Mouse (Mus musculus): ENCODE data around the gene Gldn.
A peak's percentile ranks its signal among the peaks of the same experiment; 100 is the strongest.

The Gldn gene

GRCm38 (mm10) chr9:54286331-54286987 is at the start of gene Gldn:
Gene Gldn, plus strand, starts transcription at chr9:54286486.
- peak; percentile 11 for DNase-seq (ENCODE audit: extremely low read depth, insufficient read length, low spot score)

GRCm38 (mm10) chr9:54244869-54245665 is 41.2 kb upstream of the Gldn start:
- DNase-seq (ENCODE audit: extremely low read depth, insufficient read length, low spot score), result no peak

- DNase-seq (ENCODE audit: extremely low read depth, insufficient read length, low spot score), result no peak
Measured at GRCm38 (mm10) chr9:54264754-54265153, 21.5 kb upstream of the Gldn start.

GRCm38 (mm10) chr9:54268010-54268409 is 18.3 kb upstream of the Gldn start, which contains the start of gene Cyp19a1:
Gene Cyp19a1, minus strand, starts transcription at chr9:54268110.
- DNase-seq (ENCODE audit: extremely low read depth, insufficient read length, low spot score), result no peak

- no peak for DNase-seq (ENCODE audit: extremely low read depth, insufficient read length, low spot score)
Measured at GRCm38 (mm10) chr9:54269987-54270386, 16.3 kb upstream of the Gldn start.

- no peak for DNase-seq (ENCODE audit: extremely low read depth, insufficient read length, low spot score)
Measured at GRCm38 (mm10) chr9:54270889-54271288, 15.4 kb upstream of the Gldn start.

- no peak for DNase-seq (ENCODE audit: extremely low read depth, insufficient read length, low spot score)
Measured at GRCm38 (mm10) chr9:54275283-54275682, 11.0 kb upstream of the Gldn start.

GRCm38 (mm10) chr9:54279046-54279589 is 7.2 kb upstream of the Gldn start:
- DNase-seq (ENCODE audit: extremely low read depth, insufficient read length, low spot score), result no peak

GRCm38 (mm10) chr9:54287804-54288203 is 1.5 kb downstream of the Gldn start:
- no peak for DNase-seq (ENCODE audit: extremely low read depth, insufficient read length, low spot score)

- DNase-seq (ENCODE audit: extremely low read depth, insufficient read length, low spot score), result no peak
Measured at GRCm38 (mm10) chr9:54299389-54299788, 13.1 kb downstream of the Gldn start.

GRCm38 (mm10) chr9:54299792-54300191 is 13.5 kb downstream of the Gldn start:
- DNase-seq (ENCODE audit: extremely low read depth, insufficient read length, low spot score), result no peak

GRCm38 (mm10) chr9:54301255-54301654 is 15.0 kb downstream of the Gldn start:
- DNase-seq (ENCODE audit: extremely low read depth, insufficient read length, low spot score), result no peak

GRCm38 (mm10) chr9:54308209-54308608 is 21.9 kb downstream of the Gldn start:
- no peak for DNase-seq (ENCODE audit: extremely low read depth, insufficient read length, low spot score)

GRCm38 (mm10) chr9:54308751-54309358 is 22.6 kb downstream of the Gldn start:
- no peak for DNase-seq (ENCODE audit: extremely low read depth, insufficient read length, low spot score)

- no peak for DNase-seq (ENCODE audit: extremely low read depth, insufficient read length, low spot score)
Measured at GRCm38 (mm10) chr9:54316363-54316762, 30.1 kb downstream of the Gldn start.

- DNase-seq (ENCODE audit: extremely low read depth, insufficient read length, low spot score), result no peak
Measured at GRCm38 (mm10) chr9:54323456-54323855, 37.2 kb downstream of the Gldn start.

GRCm38 (mm10) chr9:54329201-54329600 is 42.9 kb downstream of the Gldn start:
- DNase-seq (ENCODE audit: extremely low read depth, insufficient read length, low spot score), result no peak

- DNase-seq (ENCODE audit: extremely low read depth, insufficient read length, low spot score), result no peak
Measured at GRCm38 (mm10) chr9:54335582-54335981, 49.3 kb downstream of the Gldn start.

GRCm38 (mm10) chr9:54336532-54337144 is 50.4 kb downstream of the Gldn start:
- DNase-seq (ENCODE audit: extremely low read depth, insufficient read length, low spot score), result peak; percentile 44

- DNase-seq (ENCODE audit: extremely low read depth, insufficient read length, low spot score), result no peak
Measured at GRCm38 (mm10) chr9:54342026-54342425, 55.7 kb downstream of the Gldn start.

GRCm38 (mm10) chr9:54356756-54357155 is 70.5 kb downstream of the Gldn start:
- no peak for DNase-seq (ENCODE audit: extremely low read depth, insufficient read length, low spot score)

Measured in 3134 (cell line).